Mouse (Mus musculus) stomach, embryonic 14.5 days (tissue): ENCODE results near the gene Ski. TPM values are rescaled to one million over a fixed set of nuclear protein-coding genes. Genes with fewer than 3 reads are reported as not detected.

Experiments used
- ATAC-seq: fragments of 200-750 bp; cut with Nextera tagmentation; 2 replicates; pipeline ENCODE4 v1.8.0; 2017; ENCODE audit warnings: low read depth, moderate TSS enrichment; ENCODE audit not compliant: insufficient number of reproducible peaks, insufficient read depth, low FRiP score
- H3K27ac ChIP-seq: fragments of 300-500 bp; sonication (generic); 2 replicates; pipeline ENCODE4 v1.5.1; 2014; ENCODE audit warnings: mild to moderate bottlenecking, low read length, moderate library complexity, mixed read lengths
- H3K27me3 ChIP-seq: fragments of 300-500 bp; sonication (generic); 2 replicates; pipeline ENCODE4 v1.6.1; 2014; ENCODE audit warnings: low read length, control low read depth, mixed read lengths; ENCODE audit not compliant: control insufficient read depth, insufficient read depth
- H3K36me3 ChIP-seq: fragments of 300-500 bp; sonication (generic); 2 replicates; pipeline ENCODE4 v1.6.1; 2014; ENCODE audit warnings: mild to moderate bottlenecking, control low read depth, low read length, moderate library complexity, mixed read lengths; ENCODE audit not compliant: control insufficient read depth, insufficient read depth
- H3K4me1 ChIP-seq: fragments of 300-500 bp; sonication (generic); 2 replicates; pipeline ENCODE4 v1.6.1; 2014; ENCODE audit warnings: low read length, control low read depth, mixed read lengths; ENCODE audit not compliant: control insufficient read depth, insufficient read depth
- H3K4me2 ChIP-seq: fragments of 300-500 bp; sonication (generic); replicated peaks from 2 replicates; pipeline ENCODE4 v1.6.1; 2014; ENCODE audit warnings: low read depth, low read length, control low read depth
- H3K4me3 ChIP-seq: fragments of 300-500 bp; sonication (generic); 2 replicates; pipeline ENCODE4 v1.5.1; 2014; ENCODE audit warnings: low read depth, low read length, control low read depth
- H3K9ac ChIP-seq: fragments of 300-500 bp; sonication (generic); replicated peaks from 2 replicates; pipeline ENCODE4 v1.6.1; 2014; ENCODE audit warnings: low read depth, mild to moderate bottlenecking, control low read depth, low read length, moderate library complexity, mixed read lengths
- H3K9me3 ChIP-seq: fragments of 300-500 bp; sonication (generic); 2 replicates; pipeline ENCODE4 v1.6.1; 2016; ENCODE audit warnings: low read depth, low read length, control low read depth; ENCODE audit not compliant: control insufficient read depth
- WGBS: fragments of 180-500 bp; shearing (Covaris S2); extraction: QIAGEN DNeasy Blood & Tissue Kit; methylation state at CpG from one replicate; pipeline ENCODE4 v1.1.7; 2014; 5-methylcytosine and 5-hydroxymethylcytosine counted together
- polyA plus RNA-seq: library from polyadenylated mRNA; unstranded; fragments of >200 nt; fragmentation: Nextera tagmentation; extraction: Ambion mirVana; gene quantifications from 2 replicates; pipeline ENCODE4 v1.2.1, GENCODE M21; 2014

Ski gene
- polyA plus RNA-seq, 1 experiment from 2014 or later: 32.0 TPM

DNA sequence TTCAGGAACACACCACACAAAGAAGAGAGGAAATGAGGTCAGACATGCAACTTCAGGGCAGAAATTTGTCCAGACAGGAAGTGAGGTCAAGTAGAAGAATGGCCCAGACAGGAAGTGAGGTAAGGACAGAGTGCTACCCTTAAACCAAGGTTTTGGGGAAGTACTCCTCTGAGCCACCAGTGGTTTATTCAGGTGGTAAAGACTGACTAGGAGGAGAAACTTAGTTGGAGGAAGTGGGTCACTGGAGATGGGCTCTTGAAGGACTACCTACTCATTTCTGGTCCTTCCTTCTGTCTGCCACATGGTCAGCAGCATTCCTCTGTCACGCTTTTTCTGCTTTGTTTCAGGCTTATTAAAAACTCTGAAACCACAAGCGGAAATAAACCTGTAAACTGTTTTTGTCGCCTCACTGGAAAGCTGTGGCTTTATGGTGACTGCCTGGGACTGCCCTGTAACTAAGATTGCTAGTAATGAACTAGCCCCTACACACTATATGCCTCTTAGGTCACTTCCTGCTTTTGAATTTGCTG, 21.5 kb downstream of the Ski start:
- ATAC-seq: no peak
- H3K9me3 ChIP-seq: no peaks in the 10 kb centered on the region
- no peak overlapping the region for H3K4me2 ChIP-seq
- H3K4me3 ChIP-seq: no peak overlapping the region
- no peak overlapping the region for H3K9ac ChIP-seq
- 84% methylated on average over 3 of the region's 3 CpGs for WGBS
- no peaks in the 10 kb centered on the region; the same call in 1 of the 2 replicates for H3K36me3 ChIP-seq
- H3K27me3 ChIP-seq: no peaks in the 10 kb centered on the region
- H3K4me1 ChIP-seq: peaks cover 55% of the 10 kb centered on the region
- H3K27ac ChIP-seq: no peak overlapping the region; the same call in 1 of the 2 replicates

DNA sequence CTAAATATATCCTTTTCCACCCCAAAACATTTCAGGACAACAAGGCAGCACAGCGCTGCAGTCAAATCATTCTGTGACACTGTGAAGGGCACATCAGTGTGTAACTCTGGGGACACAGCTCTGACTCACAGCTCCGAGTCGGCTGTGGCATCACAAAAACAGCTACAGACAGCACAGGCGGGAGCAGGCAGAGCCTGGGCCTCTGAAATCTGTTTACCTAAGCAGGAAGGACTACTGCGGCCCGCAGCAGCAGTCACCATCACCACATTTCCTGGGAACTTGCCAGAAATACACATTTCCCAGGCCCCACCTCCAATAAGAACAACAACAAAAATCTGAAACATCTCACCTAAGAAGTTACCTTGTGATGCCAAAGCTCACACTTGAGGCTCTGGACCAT, 24.7 kb downstream of the Ski start:
- H3K36me3 ChIP-seq: no peaks in the 10 kb centered on the region
- H3K4me3 ChIP-seq: no peak overlapping the region
- no peak overlapping the region for H3K27ac ChIP-seq
- WGBS: 15% methylated on average over 6 of the region's 6 CpGs
- no peak overlapping the region for H3K9ac ChIP-seq
- H3K27me3 ChIP-seq: no peaks in the 10 kb centered on the region
- H3K9me3 ChIP-seq: no peaks in the 10 kb centered on the region
- H3K4me1 ChIP-seq: peaks cover 59% of the 10 kb centered on the region
- ATAC-seq: 0 out of 2 replicates have a peak, but pooled peaks have one; percentile 42
- no peak overlapping the region for H3K4me2 ChIP-seq

DNA sequence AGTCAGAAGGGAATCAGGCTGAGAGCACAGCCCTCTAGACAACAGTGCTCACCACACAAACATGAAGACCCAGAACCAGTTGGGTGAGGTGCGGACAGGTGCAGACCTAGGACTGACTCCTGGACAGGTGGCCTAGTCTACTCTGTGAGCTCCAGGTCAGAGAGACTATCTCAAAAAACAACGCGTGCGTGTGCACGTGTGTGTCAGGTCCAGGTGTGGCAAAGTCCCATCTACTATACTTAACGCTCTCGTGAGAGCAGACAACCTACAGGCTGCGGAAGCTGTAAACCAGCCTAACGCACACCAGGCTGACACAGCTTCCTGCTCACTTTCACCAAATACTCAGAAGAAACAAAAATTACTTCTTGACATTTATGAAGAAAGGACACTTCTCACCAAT, 27.2 kb downstream of the Ski start:
- H3K27ac ChIP-seq: no peak overlapping the region
- H3K4me1 ChIP-seq: peaks cover 52% of the 10 kb centered on the region
- H3K9me3 ChIP-seq: no peaks in the 10 kb centered on the region
- no peaks in the 10 kb centered on the region for H3K27me3 ChIP-seq
- no peak overlapping the region for H3K4me3 ChIP-seq
- no peak for ATAC-seq
- H3K36me3 ChIP-seq: no peaks in the 10 kb centered on the region
- no peak overlapping the region for H3K9ac ChIP-seq
- WGBS: 74% methylated on average over 9 of the region's 9 CpGs
- H3K4me2 ChIP-seq: no peak overlapping the region

DNA sequence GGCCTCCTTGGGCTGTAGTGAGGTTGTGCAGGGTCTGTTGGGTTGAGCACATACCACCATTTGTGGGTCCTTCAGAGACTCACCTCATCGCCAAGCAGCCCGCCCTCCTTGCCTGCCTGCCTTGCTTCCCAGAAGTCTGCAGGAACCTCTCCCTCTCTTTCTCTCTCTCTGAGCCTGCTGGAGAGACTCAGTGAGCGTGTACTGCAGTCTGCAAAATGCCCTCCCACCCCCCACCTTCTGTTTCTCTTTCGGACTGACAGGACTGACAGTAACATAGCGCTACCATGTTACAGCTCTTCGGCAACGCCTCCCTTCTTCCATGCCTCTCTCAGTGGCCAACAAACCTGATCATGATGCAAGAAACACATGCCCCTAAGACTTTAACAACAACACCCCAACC, 32.1 kb downstream of the Ski start:
- Histone ChIP-seq H3K9ac (no peak overlapping the region), H3K4me1 (peaks cover 60% of the 10 kb centered on the region), H3K9me3 (no peaks in the 10 kb centered on the region), H3K4me2 (no peak overlapping the region), H3K4me3 (no peak overlapping the region), H3K27ac (peak overlapping the region; percentile 22; the same call in 1 of the 2 replicates), H3K27me3 (no peaks in the 10 kb centered on the region), H3K36me3 (no peaks in the 10 kb centered on the region; the same call in 1 of the 2 replicates)
- 32% methylated on average over 7 of the region's 7 CpGs for WGBS
- ATAC-seq: no peak

DNA sequence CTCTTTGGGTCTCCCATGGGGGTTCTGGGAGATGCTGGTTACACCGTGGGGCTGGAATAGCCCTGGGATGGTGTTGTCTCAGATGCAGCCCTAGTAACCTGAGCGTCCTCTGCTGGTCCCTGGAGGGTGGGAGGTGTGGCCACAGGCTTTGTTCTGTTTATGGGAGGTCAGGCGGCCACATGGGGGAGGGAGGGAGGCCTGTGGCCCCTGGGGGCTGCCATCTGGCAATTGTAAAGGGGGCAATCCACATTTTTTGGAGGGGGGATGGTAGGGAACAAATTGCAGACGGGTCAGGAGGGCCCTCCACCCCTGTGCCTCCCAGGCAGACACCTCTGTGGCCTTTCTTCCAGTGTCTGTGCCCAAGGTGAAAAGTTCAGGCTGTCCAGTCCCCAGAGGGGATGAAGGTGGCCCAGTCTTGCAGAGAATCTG, 32.7 kb downstream of the Ski start:
- Histone ChIP-seq H3K9me3 (no peaks in the 10 kb centered on the region), H3K4me1 (peaks cover 60% of the 10 kb centered on the region), H3K27me3 (no peaks in the 10 kb centered on the region), H3K4me3 (no peak overlapping the region), H3K27ac (peak overlapping the region; percentile 22; the same call in 1 of the 2 replicates), H3K4me2 (no peak overlapping the region), H3K36me3 (no peaks in the 10 kb centered on the region; the same call in 1 of the 2 replicates), H3K9ac (no peak overlapping the region)
- ATAC-seq: no peak
- 18% methylated on average over 4 of the region's 4 CpGs for WGBS

DNA sequence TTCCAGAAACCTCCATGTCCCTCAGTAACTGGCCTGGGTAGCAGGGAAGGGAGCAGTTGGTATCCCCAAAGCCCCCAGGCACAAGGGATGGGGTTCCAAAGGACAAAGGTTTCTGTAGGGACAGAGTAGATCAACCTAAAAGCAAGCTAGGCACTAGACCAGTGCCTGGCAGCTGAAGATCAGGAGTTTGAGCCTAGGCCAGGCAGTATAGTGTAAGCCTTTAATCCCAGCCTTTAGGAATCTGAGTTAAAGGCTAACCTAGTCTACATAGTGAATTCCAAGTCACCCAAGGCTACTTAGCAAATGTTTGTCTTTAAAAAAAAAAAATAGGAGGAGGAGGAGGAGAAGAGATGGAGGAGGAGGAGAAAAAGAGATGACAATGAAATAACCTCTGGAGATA, 33.6 kb downstream of the Ski start:
- H3K4me1 ChIP-seq: peaks cover 68% of the 10 kb centered on the region
- no peak overlapping the region for H3K4me3 ChIP-seq
- ATAC-seq: no peak
- H3K9me3 ChIP-seq: no peaks in the 10 kb centered on the region
- H3K9ac ChIP-seq: no peak overlapping the region
- no peaks in the 10 kb centered on the region; the same call in 1 of the 2 replicates for H3K36me3 ChIP-seq
- H3K27ac ChIP-seq: no peak overlapping the region
- no peaks in the 10 kb centered on the region for H3K27me3 ChIP-seq
- H3K4me2 ChIP-seq: no peak overlapping the region

DNA sequence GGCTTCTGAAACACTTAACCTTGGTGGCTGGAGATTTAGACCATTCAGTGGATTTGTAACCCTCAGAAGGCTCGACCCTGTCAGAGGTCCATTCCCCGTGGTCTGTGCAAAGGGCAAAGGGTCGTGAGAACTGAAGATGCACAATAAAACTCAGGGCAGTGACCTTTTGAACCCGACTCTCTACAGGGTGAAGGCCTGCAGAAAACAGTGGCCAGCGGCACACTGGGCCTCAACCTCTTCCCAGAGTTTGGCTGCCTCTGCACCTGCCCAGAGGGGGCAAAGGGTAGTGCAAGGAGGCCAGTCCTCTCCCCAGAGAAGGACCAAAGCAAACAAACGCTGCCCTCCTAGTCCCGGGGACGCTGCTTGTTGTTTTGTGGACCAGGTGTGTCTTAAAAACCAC, 34.1 kb downstream of the Ski start:
- H3K36me3 ChIP-seq: no peaks in the 10 kb centered on the region; the same call in 1 of the 2 replicates
- WGBS: 12% methylated on average over 8 of the region's 8 CpGs
- H3K4me1 ChIP-seq: peaks cover 72% of the 10 kb centered on the region
- no peaks in the 10 kb centered on the region for H3K9me3 ChIP-seq
- H3K27ac ChIP-seq: no peak overlapping the region
- no peaks in the 10 kb centered on the region for H3K27me3 ChIP-seq
- H3K4me2 ChIP-seq: no peak overlapping the region
- no peak overlapping the region for H3K4me3 ChIP-seq
- no peak for ATAC-seq
- no peak overlapping the region for H3K9ac ChIP-seq

DNA sequence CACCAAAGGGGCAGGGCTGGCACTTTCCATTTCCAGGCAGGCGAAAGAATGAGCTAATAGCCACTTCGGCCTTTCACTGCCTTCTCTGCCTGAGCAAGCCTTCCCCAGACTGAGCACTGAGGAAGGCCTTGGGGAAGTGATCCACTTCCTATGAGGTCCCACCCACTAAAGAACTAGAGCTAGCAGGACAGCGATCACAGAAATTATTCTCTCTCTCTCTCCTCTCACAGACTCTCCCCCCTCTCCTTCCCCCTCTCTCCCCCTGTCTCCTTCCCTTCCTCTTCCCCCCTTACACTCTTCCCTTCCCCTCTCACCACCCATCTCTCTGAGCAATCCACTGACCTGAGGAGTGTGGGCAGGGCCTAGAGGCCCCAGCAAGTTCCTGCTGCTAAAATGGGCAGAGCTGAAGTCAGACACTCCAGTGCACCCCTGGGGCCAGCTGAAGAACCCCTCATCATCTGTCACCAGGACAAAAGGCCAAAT, 35.2 kb downstream of the Ski start:
- Histone ChIP-seq H3K4me3 (no peak overlapping the region), H3K27ac (peak overlapping the region; percentile 4), H3K27me3 (no peaks in the 10 kb centered on the region), H3K36me3 (no peaks in the 10 kb centered on the region; the same call in 1 of the 2 replicates), H3K9ac (no peak overlapping the region), H3K9me3 (no peaks in the 10 kb centered on the region), H3K4me1 (peaks cover 76% of the 10 kb centered on the region), H3K4me2 (no peak overlapping the region)
- ATAC-seq: no peak
- 43% methylated on average over 3 of the region's 3 CpGs for WGBS

DNA sequence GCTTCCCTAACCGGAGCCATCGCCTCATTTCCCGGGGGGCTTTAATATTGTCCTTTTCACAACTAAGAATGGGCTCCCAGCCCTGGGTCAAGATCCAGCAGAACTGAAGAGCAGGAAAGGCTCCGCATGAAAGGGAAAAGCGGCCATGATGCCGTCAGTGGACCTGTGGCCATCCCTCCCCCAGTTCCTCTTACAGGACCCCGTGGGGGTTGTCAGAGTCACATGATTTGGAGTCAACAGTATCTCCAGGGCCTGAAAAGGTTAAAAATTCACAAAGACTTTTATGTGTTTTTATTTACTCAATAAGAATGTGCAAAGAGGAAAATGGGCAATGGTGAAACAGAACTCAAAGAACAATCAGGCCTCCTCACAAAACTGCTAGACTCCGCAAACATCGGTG, 36.5 kb downstream of the Ski start:
- H3K9me3 ChIP-seq: no peaks in the 10 kb centered on the region
- no peak overlapping the region for H3K4me2 ChIP-seq
- H3K9ac ChIP-seq: no peak overlapping the region
- H3K27me3 ChIP-seq: no peaks in the 10 kb centered on the region
- WGBS: 87% methylated on average over 9 of the region's 9 CpGs
- no peak overlapping the region for H3K4me3 ChIP-seq
- peaks cover 72% of the 10 kb centered on the region for H3K4me1 ChIP-seq
- ATAC-seq: no peak
- H3K36me3 ChIP-seq: no peaks in the 10 kb centered on the region; the same call in 1 of the 2 replicates
- no peak overlapping the region for H3K27ac ChIP-seq
